Mouse (Mus musculus) spleen, adult 12 weeks (tissue): ENCODE data around the gene Vmn1r234.
"Not testable (repeated sequence)": the region's sequence is repeated elsewhere in the genome, so short reads cannot be mapped to it uniquely, and the experiment has no call there.

ENCODE experiments used
- DNase-seq: peaks from one replicate; pipeline ENCODE4 v3.0.0; 2022; ENCODE audit warnings: low spot score

Vmn1r234 gene

GRCm38 (mm10) chr17:21225787-21226186 is at the start of gene Vmn1r234:
Vmn1r234 (plus strand) TSS chr17:21226087.
- no peak for DNase-seq

- not testable (repeated sequence) for DNase-seq
Measured at GRCm38 (mm10) chr17:21211081-21211480, 14.8 kb upstream of the Vmn1r234 start.

- DNase-seq = peak; percentile 16
Measured at GRCm38 (mm10) chr17:21231654-21232053, 5.8 kb downstream of the Vmn1r234 start.

DNA sequence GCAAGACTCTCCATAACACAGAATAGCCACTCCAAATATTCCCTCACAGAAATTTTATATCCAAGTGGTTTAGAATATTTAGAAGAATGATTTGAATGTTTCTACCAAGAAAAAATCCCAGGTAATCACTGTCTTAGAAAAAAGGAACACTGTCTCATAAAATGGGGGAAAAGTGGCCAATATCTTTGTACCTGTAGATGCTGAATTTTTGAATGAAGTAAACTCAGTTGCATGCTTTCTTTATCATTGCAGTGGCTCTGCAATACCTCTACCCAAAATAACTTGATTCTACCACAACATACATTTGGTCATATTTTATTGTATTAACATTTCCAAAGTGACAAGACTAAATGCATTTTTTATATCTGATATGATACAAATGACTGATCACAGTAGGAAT is 30.2 kb downstream of the Vmn1r234 start, which contains the start of gene Vmn1r235:
Gene Vmn1r235 (plus strand): TSS at position 301 of the 400 bp plus-strand sequence.
- no peak for DNase-seq

DNA sequence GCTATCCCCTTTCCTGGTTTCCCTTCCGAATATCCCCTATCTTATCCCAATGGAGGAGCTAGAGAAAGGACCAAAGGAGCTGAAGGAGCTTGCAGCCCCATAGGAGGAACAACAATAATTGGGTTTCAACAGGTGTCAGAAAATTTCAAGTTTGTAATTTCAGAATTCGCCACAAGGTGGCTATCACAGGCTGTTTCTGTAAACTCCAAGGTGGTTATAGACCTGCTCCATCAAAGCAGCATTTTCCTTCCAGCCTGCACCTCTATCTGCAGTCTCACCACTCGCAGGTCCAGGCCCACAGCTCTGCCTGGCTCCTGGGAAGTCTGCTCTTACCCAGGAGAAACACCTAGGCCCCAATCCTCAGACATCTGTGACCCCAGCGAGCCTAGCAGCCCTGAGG is 46.2 kb downstream of the Vmn1r234 start:
- DNase-seq = no peak

DNA sequence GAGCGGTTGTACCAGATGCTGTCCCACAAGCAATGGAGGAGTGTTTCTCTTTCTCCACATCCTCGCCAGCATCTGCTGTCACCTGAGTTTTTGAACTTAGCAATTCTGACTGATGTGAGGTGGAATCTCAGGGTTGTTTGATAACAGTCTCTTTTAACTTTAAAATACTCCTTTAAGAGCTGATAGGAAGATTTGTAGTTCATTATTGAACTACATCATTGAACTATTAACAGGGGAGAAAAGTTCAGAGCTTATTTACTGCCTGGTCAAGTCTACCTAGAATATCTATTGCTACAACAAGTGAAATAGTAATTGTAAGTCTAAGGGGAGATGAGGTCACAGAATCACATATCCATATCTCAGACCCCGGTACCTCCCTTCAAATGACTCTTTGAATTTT is 56.8 kb downstream of the Vmn1r234 start, which contains the start of gene Vmn1r236:
Gene Vmn1r236 (plus strand): TSS at position 301 of the 400 bp plus-strand sequence.
- no peak for DNase-seq

DNA sequence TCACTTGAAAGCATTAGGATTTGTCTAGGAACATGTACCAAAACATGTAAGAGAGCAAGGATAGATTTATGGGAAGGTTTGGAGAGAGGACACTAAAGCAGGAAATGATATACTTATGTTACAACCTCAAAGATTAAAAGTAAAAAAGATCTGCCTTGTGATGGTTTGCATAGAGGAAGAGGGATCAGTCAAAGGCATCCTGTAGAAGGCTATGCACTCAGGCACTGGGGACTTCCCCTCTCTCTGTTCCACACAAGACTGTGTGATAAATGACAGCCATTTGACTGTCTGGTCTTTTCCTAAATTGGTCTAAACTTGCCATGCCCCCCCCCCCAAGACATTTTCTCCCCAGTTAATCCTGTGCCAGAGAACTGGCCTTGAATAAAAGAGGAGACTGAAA is 58.5 kb downstream of the Vmn1r234 start:
- no peak for DNase-seq
